Mouse (Mus musculus): ENCODE data around the gene Gpatch2. TPM values are rescaled to one million over a fixed set of nuclear protein-coding genes. Genes with fewer than 3 reads are reported as not detected.

Gpatch2 gene
- polyA plus RNA-seq, 1 experiment: 9.8 TPM

DNA sequence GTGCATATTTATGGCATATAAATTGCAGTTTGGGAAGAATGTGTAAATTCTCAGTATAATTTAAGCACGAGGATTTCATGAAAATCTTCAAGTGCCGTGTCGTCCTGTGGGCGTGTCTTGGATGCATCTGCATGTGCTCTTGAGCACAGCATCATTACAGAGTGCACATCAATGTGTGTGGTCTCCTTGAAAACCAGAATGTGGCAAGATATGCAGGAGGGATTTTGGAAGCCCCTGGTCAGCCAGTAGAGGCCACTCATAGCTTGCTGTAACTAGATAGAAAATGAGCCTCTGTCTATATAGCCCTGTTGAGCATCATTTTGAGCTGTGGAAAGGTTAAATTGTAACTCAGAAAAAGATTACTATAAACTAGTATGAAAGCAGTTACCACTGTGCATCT is 83.9 kb downstream of the Gpatch2 start:
- H3K27ac ChIP-seq (ENCODE audit: control insufficient read depth, insufficient read depth, low read depth, low read length, poor library complexity): no peak overlapping the region
- WGBS: 82% methylated on average over 4 of the region's 4 CpGs
- TF ChIP-seq POLR2A (IDR thresholded peaks at IDR 0.05; ENCODE audit: borderline replicate concordance, control insufficient read depth, low read depth, low read length) (no peak), CTCF (IDR thresholded peaks at IDR 0.05; ENCODE audit: control insufficient read depth, insufficient read depth, low read length) (no peak)

GRCm38 (mm10) chr1:187300626-187301025 is 85.3 kb downstream of the Gpatch2 start:
- Histone ChIP-seq H3K4me1 (ENCODE audit: control insufficient read depth, insufficient read depth, low read length) (no peaks in the 10 kb centered on the region), H3K27ac (ENCODE audit: control insufficient read depth, insufficient read depth, low read depth, low read length, poor library complexity) (no peak overlapping the region), H3K4me3 (replicated peaks; ENCODE audit: control insufficient read depth, low read depth, low read length) (no peak overlapping the region)
- WGBS: 81% methylated on average over 5 of the region's 5 CpGs
- TF ChIP-seq CTCF (IDR thresholded peaks at IDR 0.05; ENCODE audit: control insufficient read depth, insufficient read depth, low read length): no peak
- TF ChIP-seq POLR2A (IDR thresholded peaks at IDR 0.05; ENCODE audit: borderline replicate concordance, control insufficient read depth, low read depth, low read length): no peak

More for the DNA sequence above, 83.9 kb downstream of the Gpatch2 start:
- Histone ChIP-seq H3K4me1 (ENCODE audit: control insufficient read depth, insufficient read depth, low read length) (no peaks in the 10 kb centered on the region), H3K4me3 (replicated peaks; ENCODE audit: control insufficient read depth, low read depth, low read length) (no peak overlapping the region)

- Histone ChIP-seq H3K4me3 (replicated peaks; ENCODE audit: control insufficient read depth, low read depth, low read length) (no peak overlapping the region), H3K27ac (ENCODE audit: control insufficient read depth, insufficient read depth, low read depth, low read length, poor library complexity) (no peak overlapping the region), H3K4me1 (ENCODE audit: control insufficient read depth, insufficient read depth, low read length) (no peaks in the 10 kb centered on the region)
- TF ChIP-seq CTCF (IDR thresholded peaks at IDR 0.05; ENCODE audit: control insufficient read depth, insufficient read depth, low read length) (no peak), POLR2A (IDR thresholded peaks at IDR 0.05; ENCODE audit: borderline replicate concordance, control insufficient read depth, low read depth, low read length) (no peak)
- 88% methylated on average over 10 of the region's 10 CpGs for WGBS
Observed at GRCm38 (mm10) chr1:187303221-187303620, 87.9 kb downstream of the Gpatch2 start.

DNA sequence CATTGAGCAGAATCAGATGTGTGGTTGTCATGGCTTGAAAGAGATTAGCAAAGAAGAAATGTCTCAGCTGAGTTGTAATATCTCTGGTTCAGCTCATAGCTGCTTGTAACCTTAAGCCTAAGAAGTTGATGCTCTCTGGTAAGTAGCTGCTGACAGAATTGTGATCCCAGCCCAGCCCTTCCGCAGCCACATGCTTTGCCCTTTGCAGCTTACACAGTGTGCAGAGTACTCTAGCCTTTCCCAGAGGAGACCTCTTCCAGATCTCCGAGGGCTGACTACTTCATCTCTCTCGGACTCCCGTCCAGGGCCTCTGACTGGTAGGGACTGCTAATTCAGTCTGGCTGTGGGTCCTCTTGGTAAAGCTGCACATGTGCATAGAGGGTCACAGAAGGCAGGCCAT is 92.0 kb downstream of the Gpatch2 start:
- TF ChIP-seq POLR2A (IDR thresholded peaks at IDR 0.05; ENCODE audit: borderline replicate concordance, control insufficient read depth, low read depth, low read length) (no peak), CTCF (IDR thresholded peaks at IDR 0.05; ENCODE audit: control insufficient read depth, insufficient read depth, low read length) (no peak)
- Histone ChIP-seq H3K4me3 (replicated peaks; ENCODE audit: control insufficient read depth, low read depth, low read length) (no peak overlapping the region), H3K4me1 (ENCODE audit: control insufficient read depth, insufficient read depth, low read length) (no peaks in the 10 kb centered on the region), H3K27ac (ENCODE audit: control insufficient read depth, insufficient read depth, low read depth, low read length, poor library complexity) (no peak overlapping the region)
- WGBS: 86% methylated on average over 4 of the region's 4 CpGs

DNA sequence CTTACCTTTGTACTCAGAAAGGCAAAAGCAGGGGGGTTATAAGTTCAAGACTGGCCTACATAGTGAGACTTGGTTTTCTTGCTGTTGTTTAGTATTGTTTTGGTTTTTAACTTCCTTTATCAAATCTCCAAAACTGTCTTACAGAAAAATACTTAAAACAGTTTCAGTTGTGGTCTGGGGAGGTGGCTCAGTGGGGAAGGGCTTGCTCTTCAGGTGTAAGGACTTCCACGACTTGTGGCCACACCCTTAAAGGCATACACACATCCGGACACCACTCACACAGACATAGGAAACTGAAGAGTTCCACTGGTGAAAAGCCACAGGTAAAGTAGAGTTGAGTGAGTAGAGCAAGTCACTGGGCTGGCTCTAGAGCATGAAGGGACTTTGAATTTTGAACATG is 93.2 kb downstream of the Gpatch2 start:
- no peak overlapping the region for H3K4me3 ChIP-seq (replicated peaks; ENCODE audit: control insufficient read depth, low read depth, low read length)
- 72% methylated on average over 2 of the region's 2 CpGs for whole genome bisulfite sequencing
- TF ChIP-seq CTCF (IDR thresholded peaks at IDR 0.05; ENCODE audit: control insufficient read depth, insufficient read depth, low read length): no peak
- TF ChIP-seq POLR2A (IDR thresholded peaks at IDR 0.05; ENCODE audit: borderline replicate concordance, control insufficient read depth, low read depth, low read length): no peak
- H3K27ac ChIP-seq (ENCODE audit: control insufficient read depth, insufficient read depth, low read depth, low read length, poor library complexity): no peak overlapping the region
- no peaks in the 10 kb centered on the region for H3K4me1 ChIP-seq (ENCODE audit: control insufficient read depth, insufficient read depth, low read length)

GRCm38 (mm10) chr1:187311122-187311521 is 95.8 kb downstream of the Gpatch2 start:
- H3K4me1 ChIP-seq (ENCODE audit: control insufficient read depth, insufficient read depth, low read length): no peaks in the 10 kb centered on the region
- TF ChIP-seq CTCF (IDR thresholded peaks at IDR 0.05; ENCODE audit: control insufficient read depth, insufficient read depth, low read length) (no peak), POLR2A (IDR thresholded peaks at IDR 0.05; ENCODE audit: borderline replicate concordance, control insufficient read depth, low read depth, low read length) (no peak)
- H3K27ac ChIP-seq (ENCODE audit: control insufficient read depth, insufficient read depth, low read depth, low read length, poor library complexity): no peak overlapping the region
- WGBS: 74% methylated on average over 6 of the region's 6 CpGs
- no peak overlapping the region for H3K4me3 ChIP-seq (replicated peaks; ENCODE audit: control insufficient read depth, low read depth, low read length)

DNA sequence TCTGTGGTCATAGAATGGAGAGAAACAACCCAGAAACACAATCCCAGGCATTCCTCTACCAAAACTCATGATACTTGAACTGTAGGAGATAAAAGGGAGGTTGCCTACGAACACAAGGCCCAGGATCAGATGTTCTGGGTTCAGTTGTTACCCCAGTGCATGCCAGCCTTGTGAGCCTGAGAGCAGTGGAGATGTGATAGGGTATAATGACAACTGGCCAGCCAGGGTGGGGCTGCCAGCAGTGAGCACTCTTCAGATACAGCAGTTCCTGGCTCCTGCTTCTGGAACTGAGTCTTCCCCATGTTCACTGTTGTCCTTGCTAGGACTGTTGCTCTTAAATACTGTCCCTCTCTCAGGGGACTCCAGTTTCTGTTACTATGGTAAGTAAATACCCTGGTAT is 98.0 kb downstream of the Gpatch2 start:
- 72% methylated on average over 1 of the region's 1 CpGs for WGBS
- Histone ChIP-seq H3K4me1 (ENCODE audit: control insufficient read depth, insufficient read depth, low read length) (no peaks in the 10 kb centered on the region), H3K4me3 (replicated peaks; ENCODE audit: control insufficient read depth, low read depth, low read length) (no peak overlapping the region), H3K27ac (ENCODE audit: control insufficient read depth, insufficient read depth, low read depth, low read length, poor library complexity) (no peak overlapping the region)
- TF ChIP-seq POLR2A (IDR thresholded peaks at IDR 0.05; ENCODE audit: borderline replicate concordance, control insufficient read depth, low read depth, low read length) (no peak), CTCF (IDR thresholded peaks at IDR 0.05; ENCODE audit: control insufficient read depth, insufficient read depth, low read length) (no peak)

GRCm38 (mm10) chr1:187313763-187314162 is 98.5 kb downstream of the Gpatch2 start:
- no peaks in the 10 kb centered on the region for H3K4me1 ChIP-seq (ENCODE audit: control insufficient read depth, insufficient read depth, low read length)
- H3K4me3 ChIP-seq (replicated peaks; ENCODE audit: control insufficient read depth, low read depth, low read length): no peak overlapping the region
- 85% methylated on average over 5 of the region's 5 CpGs for WGBS
- no peak overlapping the region for H3K27ac ChIP-seq (ENCODE audit: control insufficient read depth, insufficient read depth, low read depth, low read length, poor library complexity)
- TF ChIP-seq POLR2A (IDR thresholded peaks at IDR 0.05; ENCODE audit: borderline replicate concordance, control insufficient read depth, low read depth, low read length): no peak
- no peak for TF ChIP-seq CTCF (IDR thresholded peaks at IDR 0.05; ENCODE audit: control insufficient read depth, insufficient read depth, low read length)

GRCm38 (mm10) chr1:187314516-187314915 is 99.2 kb downstream of the Gpatch2 start:
- Histone ChIP-seq H3K27ac (ENCODE audit: control insufficient read depth, insufficient read depth, low read depth, low read length, poor library complexity) (no peak overlapping the region), H3K4me3 (replicated peaks; ENCODE audit: control insufficient read depth, low read depth, low read length) (no peak overlapping the region), H3K4me1 (ENCODE audit: control insufficient read depth, insufficient read depth, low read length) (no peaks in the 10 kb centered on the region)
- TF ChIP-seq CTCF (IDR thresholded peaks at IDR 0.05; ENCODE audit: control insufficient read depth, insufficient read depth, low read length) (no peak), POLR2A (IDR thresholded peaks at IDR 0.05; ENCODE audit: borderline replicate concordance, control insufficient read depth, low read depth, low read length) (no peak)

Measured in bone marrow, adult 2 months (tissue).